Mouse (Mus musculus) ZHBTc4 (cell line): ENCODE data around the gene H2-D1.

Experiments
- DNase-seq: peaks from one replicate; pipeline ENCODE4 v3.0.0-alpha.2; 2011; ENCODE audit warnings: low read depth, low spot score

Gene H2-D1

GRCm38 (mm10) chr17:35257378-35257777, 5.2 kb upstream of the H2-D1 start:
- DNase-seq = no peak

GRCm38 (mm10) chr17:35257824-35258491, 4.6 kb upstream of the H2-D1 start:
- peak; percentile 96 for DNase-seq

- DNase-seq = no peak
Observed at GRCm38 (mm10) chr17:35258492-35259478, 3.7 kb upstream of the H2-D1 start.

GRCm38 (mm10) chr17:35259621-35260020, 2.9 kb upstream of the H2-D1 start:
- DNase-seq = no peak

- DNase-seq = no peak
Observed at GRCm38 (mm10) chr17:35261651-35262050, 879 bp upstream of the H2-D1 start.

GRCm38 (mm10) chr17:35263523-35263883, 973 bp downstream of the H2-D1 start:
- DNase-seq = no peak

- DNase-seq = no peak
Observed at GRCm38 (mm10) chr17:35267399-35268086, 5.0 kb downstream of the H2-D1 start.

GRCm38 (mm10) chr17:35269653-35270347, 7.3 kb downstream of the H2-D1 start:
- peak; percentile 83 for DNase-seq

- DNase-seq = no peak
Observed at GRCm38 (mm10) chr17:35272249-35272648, 9.7 kb downstream of the H2-D1 start.

GRCm38 (mm10) chr17:35274770-35275169, 12.2 kb downstream of the H2-D1 start:
- DNase-seq = peak; percentile 85

- DNase-seq = peak; percentile 62
Observed at GRCm38 (mm10) chr17:35276304-35276864, 13.9 kb downstream of the H2-D1 start.

- no peak for DNase-seq
Observed at GRCm38 (mm10) chr17:35278049-35278448, 15.5 kb downstream of the H2-D1 start.

- DNase-seq = no peak
Observed at GRCm38 (mm10) chr17:35278957-35279688, 16.6 kb downstream of the H2-D1 start.

GRCm38 (mm10) chr17:35280276-35280675, 17.7 kb downstream of the H2-D1 start:
- peak; percentile 59 for DNase-seq

- DNase-seq = no peak
Observed at GRCm38 (mm10) chr17:35285431-35285830, 22.9 kb downstream of the H2-D1 start.

- DNase-seq = peak; percentile 66
Observed at GRCm38 (mm10) chr17:35295796-35296195, 33.3 kb downstream of the H2-D1 start.

- DNase-seq = peak; percentile 71
Observed at GRCm38 (mm10) chr17:35300261-35300945, 37.9 kb downstream of the H2-D1 start.

- DNase-seq = peak; percentile 88
Observed at GRCm38 (mm10) chr17:35301645-35302258, 39.2 kb downstream of the H2-D1 start.

- no peak for DNase-seq
Observed at GRCm38 (mm10) chr17:35303271-35303670, 40.7 kb downstream of the H2-D1 start.
